Mouse (Mus musculus): ENCODE results near the gene Gripap1.
"Not testable (repeated sequence)": the region's sequence is repeated elsewhere in the genome, so short reads cannot be mapped to it uniquely, and the experiment has no call there.

The Gripap1 gene

GRCm38 (mm10) chrX:7789542-7790136 lies at the start of gene Gripap1:
Gene Gripap1 (plus strand): TSS chrX:7789765.
- DNase-seq: peak; percentile 72

GRCm38 (mm10) chrX:7740082-7740819 lies 49.3 kb upstream of the Gripap1 start:
- no peak for DNase-seq

- DNase-seq: no peak
These were observed 48.5 kb upstream of the Gripap1 start for GRCm38 (mm10) chrX:7741103-7741502.

- DNase-seq: no peak
These were observed 46.1 kb upstream of the Gripap1 start for GRCm38 (mm10) chrX:7743470-7743869.

GRCm38 (mm10) chrX:7744940-7745339 lies 44.6 kb upstream of the Gripap1 start:
- no peak for DNase-seq

- no peak for DNase-seq
These were observed 44.1 kb upstream of the Gripap1 start for GRCm38 (mm10) chrX:7745429-7745828.

GRCm38 (mm10) chrX:7750432-7751116 lies 39.0 kb upstream of the Gripap1 start, which contains the start of gene Ccdc120:
Gene Ccdc120 (minus strand): TSS chrX:7750905.
- peak; percentile 82 for DNase-seq

- DNase-seq: not testable (repeated sequence)
These were observed 35.9 kb upstream of the Gripap1 start for GRCm38 (mm10) chrX:7753627-7754026.

GRCm38 (mm10) chrX:7762137-7762920 lies 27.2 kb upstream of the Gripap1 start, which contains the start of gene Tfe3:
Gene Tfe3 (plus strand): TSS chrX:7762560.
- peak; percentile 93 for DNase-seq

GRCm38 (mm10) chrX:7762921-7763197 lies 26.7 kb upstream of the Gripap1 start:
- DNase-seq: no peak

GRCm38 (mm10) chrX:7763631-7764393 lies 25.8 kb upstream of the Gripap1 start:
- DNase-seq: peak; percentile 10

GRCm38 (mm10) chrX:7764657-7765280 lies 24.8 kb upstream of the Gripap1 start:
- no peak for DNase-seq

- DNase-seq: no peak
These were observed 24.3 kb upstream of the Gripap1 start for GRCm38 (mm10) chrX:7765281-7765670.

GRCm38 (mm10) chrX:7765764-7766163 lies 23.8 kb upstream of the Gripap1 start:
- peak; percentile 42 for DNase-seq

GRCm38 (mm10) chrX:7769302-7770017 lies 20.1 kb upstream of the Gripap1 start:
- DNase-seq: no peak

- no peak for DNase-seq
These were observed 16.8 kb upstream of the Gripap1 start for GRCm38 (mm10) chrX:7772766-7773165.

- no peak for DNase-seq
These were observed 13.9 kb upstream of the Gripap1 start for GRCm38 (mm10) chrX:7775501-7776205.

- DNase-seq: no peak
These were observed 13.1 kb upstream of the Gripap1 start for GRCm38 (mm10) chrX:7776329-7777082.

GRCm38 (mm10) chrX:7778450-7779244 lies 10.9 kb upstream of the Gripap1 start:
- DNase-seq: no peak
